Mouse (Mus musculus): Measurements from ENCODE around the gene Ptprf.

The Ptprf gene

DNA sequence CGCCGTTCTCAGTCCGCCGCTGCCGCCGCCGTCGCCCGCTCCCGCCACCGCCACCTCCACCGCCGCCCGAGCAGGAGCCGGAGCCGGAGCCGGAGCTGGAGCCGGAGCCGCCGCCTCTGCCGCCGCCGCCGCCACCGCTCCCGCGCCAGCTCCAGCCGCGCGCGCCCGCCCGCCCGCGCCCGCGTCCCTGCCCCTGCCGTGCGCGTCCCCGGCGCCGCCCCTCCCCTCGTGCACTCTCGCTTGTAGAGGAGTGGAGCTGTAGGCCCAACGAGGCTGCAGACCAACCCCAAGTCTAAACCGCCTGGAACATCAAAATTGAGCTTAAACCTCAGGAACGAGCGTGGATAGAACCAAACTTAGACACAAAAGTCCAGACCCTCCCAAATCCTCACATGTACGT, at the start of gene Ptprf:
Gene Ptprf, minus strand, starts transcription at position 175 of the 400 bp plus-strand sequence.
- peak; percentile 73 to 82 for DNase-seq

DNA sequence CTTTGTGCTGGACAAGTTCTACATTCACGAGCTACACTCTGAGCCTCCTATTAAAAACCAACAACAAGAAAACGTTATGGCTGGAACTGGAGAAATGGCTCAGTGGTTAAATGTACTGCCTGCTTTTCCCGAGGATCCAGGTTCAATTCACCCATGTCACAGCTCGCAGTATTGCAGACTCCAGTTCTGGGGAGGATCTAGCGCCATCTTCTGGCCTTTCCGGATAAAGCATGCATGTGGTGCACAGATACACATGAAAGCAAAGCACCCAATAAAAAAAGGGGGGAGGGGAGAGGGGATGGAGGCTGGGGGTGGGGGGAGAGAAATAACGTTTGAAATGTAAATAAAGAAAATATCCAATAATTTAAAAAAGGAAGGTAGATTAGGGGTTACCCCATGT, 45.5 kb upstream of the Ptprf start:
- peak; percentile 44 to 49 for DNase-seq

DNA sequence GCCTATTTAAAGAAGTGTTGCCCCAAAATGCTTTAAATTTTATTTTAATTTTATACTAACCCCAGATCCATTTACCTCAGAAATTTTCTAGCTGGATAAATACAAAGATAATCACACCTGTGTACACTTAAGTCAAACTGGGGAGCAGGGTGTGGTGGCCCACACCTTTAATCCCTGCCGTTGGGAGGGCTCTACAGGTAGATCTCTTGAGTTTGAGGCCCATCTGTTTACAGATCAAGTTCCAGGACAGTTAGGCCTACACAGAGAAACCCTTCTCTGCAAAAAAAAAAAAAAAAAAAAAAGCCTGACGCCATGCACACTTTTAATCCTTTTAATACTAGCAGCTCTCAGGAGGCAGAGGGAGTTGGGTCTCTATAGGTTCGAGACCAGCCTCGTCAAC, 44.8 kb upstream of the Ptprf start:
- DNase-seq: no peak

DNA sequence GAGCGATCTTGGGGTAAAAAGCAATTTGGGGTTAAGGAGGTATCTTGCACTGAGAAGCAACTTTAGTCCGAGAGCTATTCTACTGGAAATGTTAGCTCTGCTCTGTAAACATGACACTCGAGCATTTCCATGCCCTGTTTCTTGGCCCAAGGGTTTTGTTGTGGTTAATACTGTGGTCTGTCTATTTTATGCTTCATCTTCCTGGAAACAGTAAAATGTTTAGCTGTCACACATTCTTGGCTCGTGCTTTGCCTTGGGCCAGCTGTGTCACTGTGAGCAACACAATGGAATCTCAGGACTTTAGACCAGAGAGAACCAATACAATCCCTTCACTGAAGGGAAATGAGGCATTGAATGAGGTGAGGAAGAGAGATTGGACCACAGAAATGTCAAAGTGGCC, 40.6 kb upstream of the Ptprf start:
- peak in 1 of 2 experiments; percentile 24 for DNase-seq

DNA sequence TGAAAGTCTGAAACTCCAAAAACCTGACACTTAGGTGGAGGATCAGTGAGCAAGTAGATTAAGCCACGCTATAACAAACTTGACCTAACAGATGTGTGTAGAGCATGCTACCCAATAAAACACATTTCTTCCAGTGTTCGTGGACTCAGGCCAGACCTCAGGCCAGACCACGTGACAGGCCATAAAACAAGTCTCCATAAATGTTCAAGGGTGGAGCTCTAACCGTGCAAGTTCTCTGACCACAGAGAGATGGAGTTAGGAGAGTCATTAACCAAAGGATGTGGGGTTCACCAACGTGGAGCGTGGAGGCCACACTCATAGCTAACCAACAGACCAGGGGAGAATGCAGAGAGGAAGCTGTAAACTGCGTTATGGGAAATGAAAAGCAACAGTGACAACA, 35.3 kb upstream of the Ptprf start:
- no peak for DNase-seq

DNA sequence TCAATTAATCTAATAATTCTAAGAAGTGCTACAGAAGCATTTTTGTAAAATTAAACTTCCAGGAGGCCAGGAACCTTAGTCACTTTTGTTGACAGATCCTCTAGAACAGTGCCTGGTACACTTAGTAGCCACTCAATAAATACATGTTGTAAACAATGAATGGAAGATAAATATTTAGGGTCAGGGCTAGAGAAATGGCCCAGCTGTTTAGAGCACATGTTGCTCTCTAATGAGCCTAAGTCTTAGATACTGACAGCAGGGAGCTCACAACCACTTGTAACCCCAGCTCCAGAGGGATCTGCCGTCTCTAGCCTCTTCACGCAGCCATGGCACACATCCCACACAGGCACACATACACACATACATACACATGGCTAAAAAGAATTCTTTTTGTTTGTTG, 29.4 kb upstream of the Ptprf start:
- DNase-seq: no peak

DNA sequence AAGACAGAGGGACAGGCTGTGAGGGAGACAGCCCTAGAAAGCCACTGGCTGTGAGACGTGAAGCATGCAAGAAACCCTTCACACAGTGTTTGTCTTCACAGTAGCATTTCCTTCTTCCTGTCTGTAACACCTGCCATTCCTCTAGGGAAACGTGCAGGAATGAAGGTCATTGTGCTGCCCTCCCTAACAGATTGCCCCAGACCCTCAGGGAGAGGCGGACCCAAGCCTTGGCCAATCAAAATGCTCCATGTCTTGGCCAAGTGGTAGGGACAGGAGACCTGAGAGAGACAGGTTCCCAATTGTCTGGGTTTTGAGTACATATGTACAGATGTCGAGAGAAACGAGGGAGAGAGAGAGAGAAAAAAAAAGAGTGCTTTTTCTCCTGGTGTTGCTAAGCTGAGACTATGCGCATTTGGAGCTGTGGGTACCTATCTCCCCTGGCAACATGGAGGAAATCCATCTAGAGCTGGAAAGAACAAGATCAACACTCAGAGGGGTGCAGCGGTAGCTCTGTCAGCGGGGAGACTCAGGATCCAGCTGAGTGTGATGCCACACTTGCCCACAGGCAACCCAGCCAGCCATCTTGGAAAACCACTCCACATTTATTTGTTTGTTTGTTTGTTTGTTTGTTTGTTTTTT, 28.6 kb upstream of the Ptprf start:
- no peak for DNase-seq

DNA sequence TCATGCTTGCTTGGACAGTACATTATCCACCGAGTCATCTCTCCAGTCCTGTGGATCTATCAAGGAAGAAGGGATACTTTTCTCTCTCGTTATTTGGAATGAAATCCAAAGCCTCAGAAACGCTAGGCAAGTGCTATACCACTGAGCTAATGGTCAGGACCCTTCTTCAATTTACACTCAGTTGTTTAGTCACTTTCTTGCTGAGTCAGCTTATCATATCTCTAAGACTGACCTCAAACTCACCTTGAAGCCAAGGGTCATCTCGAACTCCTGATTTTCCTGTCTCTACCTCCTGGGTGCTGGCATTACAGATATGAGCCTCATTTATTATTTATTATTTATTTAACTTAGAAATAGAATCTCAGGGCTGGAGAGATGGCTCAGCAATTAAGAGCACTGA, 25.5 kb upstream of the Ptprf start:
- no peak for DNase-seq

DNA sequence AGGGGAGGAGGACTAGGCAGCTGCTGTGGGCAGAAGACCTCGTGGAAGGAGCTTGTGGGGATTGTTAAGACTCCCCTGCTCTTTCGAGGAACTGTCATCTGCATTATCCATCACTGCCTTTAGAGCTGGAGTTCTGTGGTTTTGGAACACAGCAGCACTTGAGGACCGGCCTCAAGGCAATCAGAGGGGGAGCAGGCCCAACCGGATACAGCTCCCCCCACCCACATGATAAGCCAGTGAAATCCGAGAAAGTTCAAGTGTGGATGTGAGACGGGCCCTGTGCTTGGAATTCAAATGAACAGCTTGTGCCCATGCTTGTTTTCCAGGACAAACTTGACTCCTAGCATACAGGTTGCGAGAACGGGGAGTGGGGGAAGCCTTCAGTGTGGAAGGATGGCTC, 24.1 kb upstream of the Ptprf start:
- DNase-seq: no peak

DNA sequence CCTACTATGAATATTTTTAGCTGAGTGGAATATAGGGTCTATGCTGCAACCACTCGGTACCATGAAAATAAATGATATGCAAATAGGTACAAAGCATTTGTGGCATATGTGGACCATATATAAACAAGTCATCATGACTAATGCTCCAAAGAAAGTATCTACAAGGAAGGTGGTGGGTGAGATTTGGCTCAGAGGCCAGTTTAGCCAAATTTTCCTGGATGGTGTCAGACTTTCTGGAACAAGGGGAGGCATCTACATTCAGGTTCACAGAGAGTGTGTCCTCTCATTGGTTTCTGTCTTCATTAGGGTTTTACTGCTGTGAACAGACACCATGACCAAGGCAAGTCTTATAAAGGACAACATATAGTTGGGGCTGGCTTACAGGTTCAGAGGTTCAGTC, 19.3 kb upstream of the Ptprf start:
- no peak for DNase-seq

DNA sequence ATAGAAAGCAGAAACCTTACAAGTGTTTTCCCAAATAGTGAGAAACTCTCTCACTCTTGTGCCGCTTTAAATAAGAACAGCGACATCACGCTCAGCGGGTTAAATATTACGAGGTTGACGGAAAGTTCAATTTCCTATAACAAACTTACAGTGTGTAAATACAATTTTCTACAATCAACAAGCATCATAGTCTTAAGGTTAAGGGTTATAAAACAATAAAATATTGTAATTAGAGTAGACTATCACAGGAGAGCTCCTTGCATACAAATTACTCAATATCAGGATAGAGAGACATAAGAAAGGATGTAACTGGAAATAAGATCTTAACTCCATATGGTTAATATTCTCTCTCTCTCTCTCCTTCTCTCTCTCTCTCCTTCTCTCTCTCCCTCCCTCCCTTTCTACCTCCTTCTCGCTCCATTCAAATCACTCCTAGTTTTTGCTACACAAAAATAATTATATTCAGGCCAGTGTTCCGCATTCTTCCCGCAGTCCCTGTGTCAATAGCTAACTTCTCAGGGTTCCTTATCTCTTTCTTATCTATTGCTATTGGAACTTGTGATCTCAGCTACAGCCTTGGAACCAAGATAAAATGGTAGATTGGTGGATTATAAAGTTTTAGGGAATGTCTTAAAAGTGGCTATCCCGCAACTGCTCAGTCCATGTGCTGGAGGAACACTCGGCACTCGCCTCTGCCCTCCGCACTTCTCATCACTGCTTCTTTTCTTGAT, 16.5 kb upstream of the Ptprf start:
- DNase-seq: no peak

DNA sequence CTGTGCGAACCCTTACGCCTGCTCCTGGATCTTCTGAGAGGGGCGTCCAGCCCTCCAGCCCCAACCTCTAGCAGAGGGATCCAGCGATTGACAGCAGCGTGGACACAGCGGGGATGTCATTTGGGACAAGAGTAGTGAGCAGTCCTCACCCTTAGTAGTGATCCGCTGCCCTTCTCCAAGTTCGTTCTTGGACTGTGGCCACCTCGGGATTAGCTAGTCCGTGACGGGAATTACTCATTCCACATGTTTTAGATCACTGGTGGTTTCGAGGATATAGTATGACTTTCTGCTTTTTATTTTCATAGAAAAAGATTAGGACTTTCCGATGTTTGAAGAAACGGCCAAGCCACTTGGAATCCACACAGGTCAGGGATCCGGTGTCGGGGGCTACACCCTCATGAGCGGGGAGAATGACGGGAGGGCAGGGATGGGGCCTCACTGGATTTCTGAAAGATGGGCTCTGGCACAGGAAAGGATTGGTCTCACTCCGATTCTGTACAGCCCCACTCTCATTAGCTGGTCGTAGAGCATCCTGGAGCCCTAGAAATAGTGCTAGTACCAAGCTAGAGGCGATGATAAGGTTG, 15.0 kb upstream of the Ptprf start:
- no peak for DNase-seq

DNA sequence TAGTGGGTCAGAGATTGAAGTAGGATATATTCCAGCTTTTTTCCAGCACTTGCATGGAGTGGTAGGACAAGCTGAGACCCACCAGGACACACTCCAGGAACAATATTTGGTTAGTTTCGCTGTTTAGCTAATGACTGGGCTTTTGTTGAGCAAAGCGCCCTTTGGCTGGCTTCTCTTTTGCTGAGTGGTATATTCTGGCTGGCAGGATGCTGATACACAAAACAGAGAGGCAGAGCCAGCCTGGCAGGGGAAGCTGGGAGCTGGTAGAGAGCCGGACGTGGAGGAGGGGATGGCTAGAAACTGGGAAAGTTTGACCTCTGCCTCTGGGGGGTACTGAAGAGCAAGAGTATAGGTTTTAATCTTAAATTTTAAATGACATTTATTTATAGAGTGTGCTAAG, 13.8 kb upstream of the Ptprf start:
- DNase-seq: no peak

DNA sequence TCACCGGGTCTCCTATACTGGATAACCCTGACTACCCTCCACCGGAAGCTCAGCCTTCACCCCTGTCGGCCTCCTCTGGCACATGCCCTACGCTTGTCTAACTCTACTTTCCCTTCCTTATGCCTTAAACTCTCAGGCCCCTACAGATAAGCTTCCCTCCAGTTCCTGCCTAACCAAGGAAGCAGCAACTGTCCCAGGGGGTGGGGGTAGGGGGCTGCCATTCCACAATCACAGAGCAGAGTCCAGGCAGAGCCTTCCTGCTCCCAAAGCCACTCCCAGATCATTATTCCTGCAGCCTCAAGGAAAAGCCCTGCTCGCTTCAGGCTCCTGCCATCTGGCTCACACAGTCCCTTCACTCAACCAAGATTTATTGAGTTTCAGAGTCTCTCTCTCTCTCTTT, 6.6 kb upstream of the Ptprf start:
- no peak for DNase-seq

DNA sequence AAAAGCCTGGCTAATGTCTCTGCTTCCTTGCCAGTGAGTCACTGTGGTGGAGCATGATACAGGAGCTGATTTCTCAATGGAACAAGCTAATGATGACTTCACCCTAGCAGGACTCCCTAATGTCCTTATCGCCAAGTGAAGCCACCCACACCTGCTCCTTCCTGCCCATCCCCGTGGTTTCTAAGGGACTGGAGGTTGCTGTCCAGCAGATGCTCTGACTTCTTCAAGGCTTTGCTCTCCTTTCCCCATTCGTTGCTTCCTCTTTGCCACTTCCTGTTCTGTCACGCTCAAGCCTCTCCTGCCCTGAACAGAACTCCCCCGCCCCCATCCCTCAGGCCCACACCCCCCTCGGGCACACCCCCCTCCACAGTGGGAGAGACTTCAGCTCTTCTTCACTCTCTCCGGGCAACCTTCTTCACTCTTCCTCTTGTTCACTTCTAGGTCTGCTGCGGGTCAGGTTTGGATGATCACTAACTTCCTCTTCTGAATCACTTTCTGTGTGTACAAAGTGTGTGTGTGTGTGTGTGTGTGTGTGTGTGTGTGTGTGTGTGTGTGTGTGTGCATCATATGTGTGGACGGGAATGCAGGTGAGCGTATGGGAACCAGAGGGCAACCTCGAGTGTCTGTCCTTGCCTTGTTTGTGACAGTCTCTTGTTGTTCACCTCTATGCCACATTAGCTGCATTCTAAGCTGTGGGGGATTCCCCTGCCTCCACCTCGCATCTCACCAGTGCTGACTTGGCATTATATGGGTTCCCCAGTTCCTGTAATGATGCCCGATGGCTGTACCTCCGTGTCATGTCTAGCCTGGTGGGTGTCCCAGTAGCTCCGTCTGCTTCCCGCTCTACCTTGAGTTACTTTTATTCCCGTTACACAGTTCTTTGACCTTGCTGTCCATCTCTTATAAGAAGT, 4.7 kb upstream of the Ptprf start:
- DNase-seq: no peak

DNA sequence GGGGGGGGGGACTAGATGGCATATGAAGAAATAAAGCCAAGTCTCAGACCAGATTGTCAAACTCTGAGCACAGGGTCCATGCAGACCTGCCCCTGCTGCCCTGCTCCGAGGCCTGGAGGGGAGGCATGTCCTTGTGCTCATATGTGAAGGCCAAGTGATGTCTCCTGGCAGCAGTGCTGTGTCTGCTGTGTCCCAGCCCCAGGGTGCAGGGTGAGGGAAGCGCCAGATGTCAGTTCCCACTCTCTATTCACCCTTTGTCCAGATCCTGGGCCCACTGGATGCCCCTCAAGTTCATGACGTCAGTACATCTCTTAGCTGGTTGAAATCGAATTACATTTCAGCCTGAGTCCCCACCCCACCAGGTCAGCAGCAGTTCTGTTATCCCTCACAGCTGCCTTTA, 3.6 kb upstream of the Ptprf start:
- DNase-seq: no peak

DNA sequence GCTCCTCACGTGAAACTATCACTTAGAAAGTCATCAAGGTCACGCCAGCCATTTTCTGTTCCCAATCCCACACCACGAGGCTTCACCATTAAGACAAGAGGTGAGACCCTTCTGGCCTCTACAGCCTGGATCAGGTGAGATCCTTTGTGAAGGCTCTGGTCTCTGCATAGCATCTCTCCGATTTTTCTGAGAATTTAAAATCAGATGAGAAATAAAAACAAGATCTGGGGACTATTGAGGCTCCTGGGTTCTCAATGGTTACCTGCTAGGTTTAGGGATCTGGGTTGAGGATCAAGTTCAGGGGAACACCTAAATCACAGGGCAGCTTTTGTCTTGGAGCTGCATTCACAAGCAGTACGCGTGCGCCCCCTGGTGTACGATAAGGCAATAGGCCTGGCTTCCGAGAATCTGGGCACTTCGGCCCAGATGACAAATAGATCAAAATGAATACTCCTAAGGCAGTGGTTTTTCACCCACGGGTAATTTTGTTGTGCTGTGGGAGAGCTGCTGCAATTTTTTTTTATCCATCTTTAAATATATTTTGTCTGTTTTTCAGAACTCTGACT, 1.6 kb upstream of the Ptprf start:
- peak; percentile 67 to 75 for DNase-seq

DNA sequence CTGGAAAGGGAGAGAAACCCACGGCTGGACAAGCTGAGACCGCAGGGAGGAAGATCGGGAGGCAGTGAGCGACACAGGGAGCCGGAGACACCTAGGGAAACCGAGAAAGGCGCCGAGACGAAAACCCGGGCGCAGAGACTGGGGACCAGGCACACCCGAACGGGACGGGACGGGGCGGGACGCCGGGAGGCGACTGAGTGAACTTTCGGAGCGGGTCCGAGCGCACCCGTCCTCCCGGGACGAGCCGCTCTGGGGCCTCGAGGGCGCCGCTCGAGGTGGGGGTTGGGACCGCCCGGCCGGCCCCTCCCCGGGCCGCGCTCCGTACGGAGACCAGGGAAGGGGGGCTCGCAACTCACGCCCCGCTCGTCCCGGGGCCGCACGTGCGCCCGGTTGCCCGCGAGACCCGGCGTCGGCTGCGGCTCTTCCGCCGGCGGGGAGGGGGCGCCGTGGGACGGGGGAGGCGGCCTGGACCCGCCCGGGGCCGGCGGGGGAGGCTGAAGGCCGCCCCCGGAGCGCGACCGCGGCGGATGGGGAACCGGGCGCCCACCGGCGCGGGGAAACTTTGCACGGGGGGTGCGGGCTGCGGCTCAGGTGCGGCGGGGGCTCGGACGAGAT, 682 bp downstream of the Ptprf start:
- DNase-seq: no peak

DNA sequence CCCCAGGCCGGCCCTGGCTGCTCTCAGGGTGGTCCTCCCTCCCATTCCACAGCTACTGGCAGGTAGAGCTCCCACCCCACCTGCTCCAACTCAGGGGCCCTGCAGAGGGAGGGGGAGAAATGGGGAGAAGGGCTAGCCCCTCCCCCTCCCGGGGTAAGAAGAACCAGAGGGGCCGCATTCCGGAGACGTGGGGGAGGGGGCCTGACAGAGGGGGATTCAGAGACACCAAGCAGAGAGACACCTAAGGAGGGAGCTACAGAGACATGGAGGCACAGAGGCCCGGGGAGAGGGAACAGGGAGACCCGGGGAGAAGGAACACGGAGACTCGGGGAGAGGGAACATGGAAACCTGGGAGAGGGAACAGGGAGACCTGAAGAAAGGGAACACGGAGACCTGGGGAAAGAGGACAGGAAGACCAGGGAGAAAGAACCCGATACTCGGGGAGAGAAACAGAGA, 1.2 kb downstream of the Ptprf start:
- peak in 1 of 2 experiments; percentile 49 for DNase-seq

DNA sequence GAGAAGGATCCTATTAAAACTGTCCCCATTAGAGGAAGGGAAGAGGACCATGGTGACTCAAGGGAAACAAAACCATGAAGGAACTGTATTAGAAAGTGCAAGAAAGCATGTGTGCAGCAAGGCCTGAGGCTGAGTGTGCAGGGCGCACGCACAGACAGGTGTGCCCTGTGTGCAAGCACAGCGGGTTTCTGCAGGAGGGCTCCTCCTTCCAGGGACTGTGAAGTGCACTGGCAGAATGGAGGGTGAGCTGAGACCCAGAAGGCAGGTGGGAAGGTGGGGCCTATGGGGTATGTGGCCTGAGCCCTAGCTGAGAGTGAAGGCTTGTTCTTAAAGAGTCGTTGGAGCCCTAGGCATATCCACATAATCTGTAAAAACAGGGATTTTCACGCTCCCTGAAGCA, 1.9 kb downstream of the Ptprf start:
- DNase-seq: no peak

DNA sequence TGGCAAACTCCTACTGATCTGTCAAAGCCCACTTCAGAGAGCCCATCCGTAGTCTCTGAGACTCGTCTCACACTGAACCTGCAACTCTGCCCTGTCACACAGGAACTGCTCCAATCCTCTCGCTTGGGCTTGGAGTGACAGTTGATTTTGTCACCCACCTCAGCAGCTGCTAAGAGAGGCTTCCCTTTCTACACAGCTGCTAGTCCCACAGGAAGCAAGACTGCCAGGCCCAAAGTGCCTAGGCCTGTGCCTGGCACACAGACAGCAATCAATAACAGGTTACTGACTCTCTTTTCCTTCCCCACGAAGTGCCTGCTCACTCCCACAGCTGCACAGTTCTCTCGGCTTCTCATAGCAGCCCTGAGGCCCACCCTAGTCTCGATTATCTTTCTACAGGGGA, 2.7 kb downstream of the Ptprf start:
- no peak for DNase-seq

DNA sequence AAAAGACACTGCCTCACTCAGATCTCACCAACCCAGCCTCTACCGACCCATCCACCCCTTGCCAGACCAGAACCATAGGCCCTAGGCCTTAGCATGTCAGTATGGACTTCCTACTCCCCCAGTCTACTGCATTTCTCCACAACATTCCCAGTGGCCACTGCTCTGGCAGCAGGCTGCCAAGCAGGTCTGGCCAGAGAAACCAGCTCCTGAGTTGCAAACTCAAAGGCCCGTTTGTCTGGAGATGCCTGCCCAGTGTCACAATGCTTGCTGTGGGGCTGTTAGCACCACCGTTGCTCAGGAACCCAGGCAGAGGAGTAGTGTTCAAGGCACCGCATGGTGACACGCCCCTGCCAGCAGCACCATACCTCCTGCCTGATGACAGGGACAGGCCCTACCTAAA, 5.0 kb downstream of the Ptprf start:
- peak; percentile 65 to 76 for DNase-seq

DNA sequence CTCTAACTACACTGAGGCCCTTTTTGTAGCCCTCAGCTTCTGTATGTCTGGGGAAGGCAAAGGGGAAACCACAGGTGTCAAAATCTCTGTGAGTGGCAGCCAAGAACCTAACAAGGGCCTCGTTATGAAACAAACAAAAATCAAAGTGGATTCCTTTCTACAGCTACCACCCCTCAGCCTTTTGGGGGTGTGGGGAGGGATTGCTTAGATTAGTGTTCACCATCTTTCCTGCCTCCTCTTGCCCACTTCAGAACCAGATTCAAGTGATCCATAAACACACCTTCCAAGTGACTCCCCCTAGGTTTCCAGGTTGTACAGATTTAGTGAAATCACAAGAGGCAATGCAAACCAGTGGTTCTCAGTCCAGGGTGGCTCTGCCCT, 9.0 kb downstream of the Ptprf start:
- DNase-seq: no peak

Data from lung, adult 18-20 months (tissue).